Mouse (Mus musculus) hindbrain, embryonic 16.5 days (tissue): ENCODE data around the gene Crebl2. TPM values are rescaled to one million over a fixed set of nuclear protein-coding genes. Genes with fewer than 3 reads are reported as not detected.

Source experiments
- ATAC-seq: fragments of 200-750 bp; cut with Nextera tagmentation; 2 replicates; pipeline ENCODE4 v1.8.0; 2017; ENCODE audit warnings: moderate TSS enrichment, moderate library complexity
- H3K27ac ChIP-seq: fragments of 300-500 bp; sonication (generic); 2 replicates; pipeline ENCODE4 v1.5.1; 2014; ENCODE audit warnings: low read depth, mild to moderate bottlenecking, control low read depth, low read length, moderate library complexity
- H3K27me3 ChIP-seq: fragments of 300-500 bp; sonication (generic); replicated peaks from 2 replicates; pipeline ENCODE4 v1.6.1; 2014; ENCODE audit warnings: low read length; ENCODE audit not compliant: control insufficient read depth, insufficient read depth
- H3K36me3 ChIP-seq: fragments of 300-500 bp; sonication (generic); 2 replicates; pipeline ENCODE4 v1.6.1; 2014; ENCODE audit warnings: mild to moderate bottlenecking, low read length, moderate library complexity, mixed read lengths; ENCODE audit not compliant: control insufficient read depth, insufficient read depth
- H3K4me1 ChIP-seq: fragments of 300-500 bp; sonication (generic); 2 replicates; pipeline ENCODE4 v1.6.1; 2014; ENCODE audit warnings: low read depth, low read length; ENCODE audit not compliant: control insufficient read depth, insufficient read depth
- H3K4me2 ChIP-seq: fragments of 300-500 bp; sonication (generic); 2 replicates; pipeline ENCODE4 v1.6.1; 2014; ENCODE audit warnings: mild to moderate bottlenecking, low read length, control low read depth, moderate library complexity
- H3K4me3 ChIP-seq: fragments of 300-500 bp; sonication (generic); 2 replicates; pipeline ENCODE4 v1.5.1; 2014; ENCODE audit warnings: mild to moderate bottlenecking, low read length, control low read depth, moderate library complexity
- H3K9ac ChIP-seq: fragments of 300-500 bp; sonication (generic); 2 replicates; pipeline ENCODE4 v1.6.1; 2014; ENCODE audit warnings: low read depth, mild to moderate bottlenecking, control low read depth, low read length, moderate library complexity
- H3K9me3 ChIP-seq: fragments of 300-500 bp; sonication (generic); 2 replicates; pipeline ENCODE4 v1.6.1; 2014; ENCODE audit warnings: mild to moderate bottlenecking, low read length, moderate library complexity; ENCODE audit not compliant: control insufficient read depth
- WGBS: fragments of 180-500 bp; shearing (Covaris S2); extraction: QIAGEN DNeasy Blood & Tissue Kit; methylation state at CpG from one replicate; pipeline ENCODE4 v1.1.7; 2014; 5-methylcytosine and 5-hydroxymethylcytosine counted together
- polyA plus RNA-seq: library from polyadenylated mRNA; unstranded; fragments of >200 nt; fragmentation: Nextera tagmentation; extraction: Ambion mirVana; gene quantifications from 2 replicates; pipeline ENCODE4 v1.2.1, GENCODE M21; 2015

Gene Crebl2
- polyA plus RNA-seq, 1 experiment from 2014 or later: 3.9 TPM

- Histone ChIP-seq H3K27me3 (no peaks in the 10 kb centered on the region), H3K9ac (peak overlapping the region; percentile 79), H3K27ac (peak overlapping the region; percentile 93), H3K4me1 (peaks cover 33% of the 10 kb centered on the region), H3K9me3 (no peaks in the 10 kb centered on the region), H3K4me3 (peak overlapping the region; percentile 67), H3K4me2 (peak overlapping the region; percentile 63), H3K36me3 (no peaks in the 10 kb centered on the region)
- 1% methylated on average over 10 of the region's 10 CpGs for WGBS
- ATAC-seq: peak; percentile 92
Measured at GRCm38 (mm10) chr6:134887711-134888449, 57.9 kb downstream of the Crebl2 start.

- peak overlapping the region; percentile 93 for H3K27ac ChIP-seq
- H3K9me3 ChIP-seq: no peaks in the 10 kb centered on the region
- H3K4me1 ChIP-seq: peaks cover 33% of the 10 kb centered on the region
- WGBS: 3% methylated on average over 4 of the region's 4 CpGs
- H3K4me2 ChIP-seq: peak overlapping the region; percentile 63
- peak overlapping the region; percentile 45 for H3K9ac ChIP-seq
- no peaks in the 10 kb centered on the region for H3K36me3 ChIP-seq
- H3K27me3 ChIP-seq: no peaks in the 10 kb centered on the region
- H3K4me3 ChIP-seq: peak overlapping the region; percentile 9; the same call in 1 of the 2 replicates
- peak; percentile 78 for ATAC-seq
Measured at GRCm38 (mm10) chr6:134888563-134889017, 58.6 kb downstream of the Crebl2 start.

GRCm38 (mm10) chr6:134889763-134890162 lies 59.8 kb downstream of the Crebl2 start:
- ATAC-seq: no peak
- 85% methylated on average over 1 of the region's 1 CpGs for WGBS
- Histone ChIP-seq H3K4me1 (peaks cover 27% of the 10 kb centered on the region), H3K27me3 (no peaks in the 10 kb centered on the region), H3K36me3 (no peaks in the 10 kb centered on the region), H3K4me2 (no peak overlapping the region), H3K9ac (no peak overlapping the region), H3K27ac (peak overlapping the region; percentile 93), H3K4me3 (no peak overlapping the region), H3K9me3 (no peaks in the 10 kb centered on the region)

- H3K27ac ChIP-seq: no peak overlapping the region
- 83% methylated on average over 7 of the region's 7 CpGs for WGBS
Measured at GRCm38 (mm10) chr6:134890436-134890835, 60.5 kb downstream of the Crebl2 start.

GRCm38 (mm10) chr6:134896570-134897436 lies 66.8 kb downstream of the Crebl2 start:
- no peak for ATAC-seq
- Histone ChIP-seq H3K4me2 (peak overlapping the region; percentile 82), H3K36me3 (no peaks in the 10 kb centered on the region), H3K9me3 (no peaks in the 10 kb centered on the region), H3K4me3 (peak overlapping the region; percentile 48), H3K27ac (no peak overlapping the region), H3K27me3 (no peaks in the 10 kb centered on the region), H3K4me1 (peaks cover 3% of the 10 kb centered on the region), H3K9ac (peak overlapping the region; percentile 78; the same call in 1 of the 2 replicates)
- WGBS: 47% methylated on average over 15 of the region's 15 CpGs

More at GRCm38 (mm10) chr6:134890436-134890835, 60.5 kb downstream of the Crebl2 start:
- no peaks in the 10 kb centered on the region for H3K36me3 ChIP-seq
- H3K4me3 ChIP-seq: no peak overlapping the region
- no peaks in the 10 kb centered on the region for H3K9me3 ChIP-seq
- ATAC-seq: no peak
- peaks cover 21% of the 10 kb centered on the region for H3K4me1 ChIP-seq
- no peak overlapping the region for H3K9ac ChIP-seq
- H3K4me2 ChIP-seq: no peak overlapping the region
- no peaks in the 10 kb centered on the region for H3K27me3 ChIP-seq

- peak; percentile 94 for ATAC-seq
Measured at GRCm38 (mm10) chr6:134897443-134898094, 67.6 kb downstream of the Crebl2 start.

GRCm38 (mm10) chr6:134898095-134898965 lies 68.4 kb downstream of the Crebl2 start, which contains the start of gene Gpr19:
Gpr19 (minus strand) TSS chr6:134898578.
- Histone ChIP-seq H3K27me3 (no peaks in the 10 kb centered on the region), H3K9me3 (no peaks in the 10 kb centered on the region), H3K36me3 (no peaks in the 10 kb centered on the region), H3K9ac (peak within 1 kb of the TSS; percentile 78), H3K4me2 (peak within 1 kb of the TSS; percentile 82), H3K4me3 (peak within 1 kb of the TSS; percentile 48), H3K27ac (peak within 1 kb of the TSS; percentile 100), H3K4me1 (peaks cover 3% of the 10 kb centered on the region)
- ATAC-seq: peak; percentile 95
- under 1% methylated on average over 51 of the region's 51 CpGs for WGBS

More at GRCm38 (mm10) chr6:134897443-134898094, 67.6 kb downstream of the Crebl2 start:
- no peaks in the 10 kb centered on the region for H3K36me3 ChIP-seq
- peak overlapping the region; percentile 100 for H3K27ac ChIP-seq
- peaks cover 3% of the 10 kb centered on the region for H3K4me1 ChIP-seq
- under 1% methylated on average over 38 of the region's 38 CpGs for WGBS
- H3K27me3 ChIP-seq: no peaks in the 10 kb centered on the region
- peak overlapping the region; percentile 82 for H3K4me2 ChIP-seq
- H3K4me3 ChIP-seq: peak overlapping the region; percentile 48
- H3K9me3 ChIP-seq: no peaks in the 10 kb centered on the region
- peak overlapping the region; percentile 78 for H3K9ac ChIP-seq

GRCm38 (mm10) chr6:134903368-134903767 lies 73.4 kb downstream of the Crebl2 start:
- Histone ChIP-seq H3K9ac (no peak overlapping the region), H3K9me3 (no peaks in the 10 kb centered on the region), H3K36me3 (no peaks in the 10 kb centered on the region), H3K4me1 (peaks cover 3% of the 10 kb centered on the region), H3K27me3 (no peaks in the 10 kb centered on the region), H3K4me3 (no peak overlapping the region), H3K4me2 (no peak overlapping the region), H3K27ac (no peak overlapping the region)
- WGBS: 92% methylated on average over 4 of the region's 4 CpGs
- ATAC-seq: no peak
